8 mouse cellular contexts compared by ENCODE assay signal in genomic region chr10:127267318-127267717, GRCm38 (mm10). TPM values are rescaled to one million over a fixed set of nuclear protein-coding genes. Genes with fewer than 3 reads are reported as not detected.
DNase-seq lines count a peak whose midpoint lies in the region; ATAC-seq and TF ChIP-seq lines count a peak whose summit lies in the region.

No protein-coding gene starts in this region.

- no peak for TF ChIP-seq EP300 in MEL (IDR thresholded peaks at IDR 0.05; ENCODE audit: low read depth in 1 of 2, low read length in 2 of 2)

- TF ChIP-seq POLR2A in MEL (IDR thresholded peaks at IDR 0.05; ENCODE audit: control insufficient read depth in 1 of 2, insufficient read depth in 1 of 2, low read depth in 1 of 2, low read length in 2 of 2, poor library complexity in 1 of 2): no peak

- WGBS in heart, embryonic 10.5 days: 75% methylated on average over 5 of the region's 5 CpGs
- 67% methylated on average over 5 of the region's 5 CpGs for WGBS in hindbrain, embryonic 16.5 days
- 88% methylated on average over 5 of the region's 5 CpGs for WGBS in macrophage (ENCODE audit: missing documents)

- H3K4me1 ChIP-seq in heart, embryonic 10.5 days: peaks cover 32% of the 10 kb centered on the region
- peaks cover 0 to 12% of the 10 kb centered on the region in 2 experiments for H3K4me1 ChIP-seq in MEL (ENCODE audit: control insufficient read depth in 1 of 2, insufficient read depth in 2 of 2, low read length in 2 of 2)
- peaks cover 29% of the 10 kb centered on the region for H3K4me1 ChIP-seq in hindbrain, embryonic 16.5 days (ENCODE audit: control insufficient read depth, insufficient read depth, low read depth, low read length)

- peak overlapping the region; percentile 96 for H3K4me2 ChIP-seq in hindbrain, embryonic 16.5 days (ENCODE audit: low read length)

- H3K36me3 ChIP-seq in heart, embryonic 10.5 days: peaks cover 39% of the 10 kb centered on the region
- H3K36me3 ChIP-seq in MEL (ENCODE audit: control insufficient read depth in 1 of 2, insufficient read depth in 2 of 2, low read length in 2 of 2): peaks cover 5 to 12% of the 10 kb centered on the region in 2 experiments; a peak in 3 of 4 replicates
- H3K36me3 ChIP-seq in hindbrain, embryonic 16.5 days (ENCODE audit: control insufficient read depth, insufficient read depth, low read length): peaks cover 19% of the 10 kb centered on the region
- H3K36me3 ChIP-seq in macrophage (ENCODE audit: inconsistent target): peaks cover 43% of the 10 kb centered on the region

- ATAC-seq in hindbrain, embryonic 16.5 days: no peak
- ATAC-seq in megakaryocyte-erythroid progenitor cell, adult 5-6 weeks (replicated peaks; ENCODE audit: low FRiP score, low TSS enrichment, poor library complexity, severe bottlenecking): no peak

- H3K79me2 ChIP-seq in MEL (ENCODE audit: control insufficient read depth, insufficient read depth, low read length, poor library complexity) (peaks cover 20% of the 10 kb centered on the region), macrophage (ENCODE audit: inconsistent target) (peaks cover 55% of the 10 kb centered on the region)

- peaks cover 25% of the 10 kb centered on the region for H3K27me3 ChIP-seq in heart, embryonic 10.5 days (ENCODE audit: insufficient read depth, poor library complexity, severe bottlenecking)
- H3K27me3 ChIP-seq in MEL (ENCODE audit: control insufficient read depth in 1 of 2, insufficient read depth in 2 of 2, low read length in 2 of 2): no peaks in the 10 kb centered on the region
- no peaks in the 10 kb centered on the region for H3K27me3 ChIP-seq in hindbrain, embryonic 16.5 days (replicated peaks; ENCODE audit: control insufficient read depth, insufficient read depth, low read length)

- H3K9ac ChIP-seq in MEL (ENCODE audit: control insufficient read depth, low read depth, low read length, poor library complexity, severe bottlenecking): peak overlapping the region; percentile 95
- peak overlapping the region; percentile 95 for H3K9ac ChIP-seq in hindbrain, embryonic 16.5 days (ENCODE audit: low read depth, low read length)

- no peak for DNase-seq in heart, embryonic 10.5 days (ENCODE audit: low spot score)
- DNase-seq in heart, postnatal 36 days: no peak
- peak; percentile 14 for DNase-seq in MEL (ENCODE audit: low read depth, low spot score)
- no peak for DNase-seq in left cerebral cortex, postnatal 4 days
- no peak for DNase-seq in frontal cortex, postnatal 25 days (ENCODE audit: low spot score in 2 of 2)

- no peaks in the 10 kb centered on the region for H3K9me3 ChIP-seq in heart, embryonic 10.5 days
- no peaks in the 10 kb centered on the region for H3K9me3 ChIP-seq in MEL (replicated peaks; ENCODE audit: insufficient read depth, low read length)
- H3K9me3 ChIP-seq in hindbrain, embryonic 16.5 days (ENCODE audit: control insufficient read depth, low read length): no peaks in the 10 kb centered on the region

- intact Hi-C loops in heart, postnatal 36 days (cut with DNase I): loop anchor here (10.0 kb wide), 1 partner anchor 363 kb away; the partner anchor contains the start of gene Atp23
- intact Hi-C loops in left cerebral cortex, postnatal 4 days (cut with DNase I): no loop called here

- H3K27ac ChIP-seq in heart, embryonic 10.5 days: peak overlapping the region; percentile 99; the same call in 1 of the 2 replicates
- H3K27ac ChIP-seq in MEL (ENCODE audit: control insufficient read depth, low read depth, low read length) (no peak overlapping the region), macrophage (no peak overlapping the region; the same call in 1 of the 2 replicates)
- peak overlapping the region; percentile 89 for H3K27ac ChIP-seq in hindbrain, embryonic 16.5 days (ENCODE audit: low read depth, low read length)

- no peak for TF ChIP-seq RAD21 in MEL (IDR thresholded peaks at IDR 0.05; ENCODE audit: low read depth, low read length)

- peak overlapping the region; percentile 99 for H3K4me3 ChIP-seq in heart, embryonic 10.5 days
- H3K4me3 ChIP-seq in MEL (ENCODE audit: control insufficient read depth in 1 of 2, insufficient read depth in 1 of 2, low read depth in 2 of 2, low read length in 2 of 2) (peak overlapping the region; percentile 69 to 84), macrophage (ENCODE audit: inconsistent target) (peak overlapping the region; percentile 87)
- peak overlapping the region; percentile 90 for H3K4me3 ChIP-seq in hindbrain, embryonic 16.5 days (ENCODE audit: low read length)

- TF ChIP-seq CTCF in MEL (IDR thresholded peaks at IDR 0.05 in 2 of 3, conservative IDR thresholded peaks at IDR 0.05 in 1 of 3; ENCODE audit: control insufficient read depth in 1 of 3, insufficient read depth in 1 of 3, low read depth in 2 of 3, low read length in 3 of 3, poor library complexity in 1 of 3, severe bottlenecking in 1 of 3): no peak

RNA-seq across cellular contexts. Expression of gene Dctn2, which starts 1.1 kb away (rescaled TPM):
- polyA plus RNA-seq in heart, embryonic 10.5 days (2016; fragmentation: Nextera tagmentation; extraction: Ambion mirVana): 155 and 167 TPM in 2 replicates
- total RNA-seq in heart, postnatal 36 days (2021): 100 to 1,000 TPM; 144 to 154 TPM
- total RNA-seq in MEL (2012; rRNA removed): 223 and 240 TPM in 2 replicates
- 100 to 1,000 TPM in 1 of 2 experiments, not detected in 1; 297 TPM for polyA plus RNA-seq in MEL (2012; ENCODE audit: insufficient read depth in 1 of 2, insufficient read length in 2 of 2, low read depth in 1 of 2, low replicate concordance in 2 of 2, missing spikeins in 1 of 2)
- 355 and 358 TPM in 2 replicates for polyA plus RNA-seq in hindbrain, embryonic 16.5 days (2015; fragmentation: Nextera tagmentation; extraction: Ambion mirVana)
- 100 to 1,000 TPM; 145 to 323 (median 235) TPM for total RNA-seq in macrophage (2018; cell fraction: chromatin; rRNA removed)
- total RNA-seq in macrophage (2018; cell fraction: cytosol; rRNA removed): 100 to 1,000 TPM in 18 of 26 experiments, 10 to 100 TPM in 8; 85.0 to 130 (median 105) TPM
- 100 to 1,000 TPM in 25 of 26 experiments, 10 to 100 TPM in 1; 83.9 to 187 (median 136) TPM for total RNA-seq in macrophage (2018; cell fraction: nucleus; rRNA removed)
- 110 to 121 TPM (median 112 TPM) in 3 replicates for polyA plus RNA-seq in macrophage (2018)
- 100 and 123 TPM in 2 replicates for total RNA-seq in megakaryocyte-erythroid progenitor cell, adult 5-6 weeks (2014; fragmentation: Nextera tagmentation)
- total RNA-seq in megakaryocyte-erythroid progenitor cell, adult 5-6 weeks (2017): 106 and 124 TPM in 2 replicates
- 100 to 1,000 TPM; 298 to 302 TPM for total RNA-seq in left cerebral cortex, postnatal 4 days (2021)

RNA-seq across cellular contexts. Expression of gene Kif5a, which starts 4.2 kb away (rescaled TPM):
- 0.41 and 1.4 TPM in 2 replicates for polyA plus RNA-seq in heart, embryonic 10.5 days (2016; fragmentation: Nextera tagmentation; extraction: Ambion mirVana)
- under 1 TPM; 0.41 to 0.92 TPM for total RNA-seq in heart, postnatal 36 days (2021)
- 0.42 and 0.52 TPM in 2 replicates for total RNA-seq in MEL (2012; rRNA removed)
- polyA plus RNA-seq in MEL (2012; ENCODE audit: insufficient read depth in 1 of 2, insufficient read length in 2 of 2, low read depth in 1 of 2, low replicate concordance in 2 of 2, missing spikeins in 1 of 2): 1 to 10 TPM in 1 of 2 experiments, not detected in 1; 1.3 TPM
- polyA plus RNA-seq in hindbrain, embryonic 16.5 days (2015; fragmentation: Nextera tagmentation; extraction: Ambion mirVana): 115 and 130 TPM in 2 replicates
- total RNA-seq in macrophage (2018; cell fraction: chromatin; rRNA removed): 1 to 10 TPM; 1.1 to 8.4 (median 3.0) TPM
- total RNA-seq in macrophage (2018; cell fraction: cytosol; rRNA removed): under 1 TPM; 0.33 to 0.96 (median 0.56) TPM
- 1 to 10 TPM in 18 of 26 experiments, under 1 TPM in 8; 0.46 to 3.2 (median 1.5) TPM for total RNA-seq in macrophage (2018; cell fraction: nucleus; rRNA removed)
- 0.61 to 0.67 TPM (median 0.63 TPM) in 3 replicates for polyA plus RNA-seq in macrophage (2018)
- not detected in 2 replicates for total RNA-seq in megakaryocyte-erythroid progenitor cell, adult 5-6 weeks (2014; fragmentation: Nextera tagmentation)
- total RNA-seq in megakaryocyte-erythroid progenitor cell, adult 5-6 weeks (2017): 0.14 and 0.23 TPM in 2 replicates
- 100 to 1,000 TPM; 291 to 312 TPM for total RNA-seq in left cerebral cortex, postnatal 4 days (2021)

RNA-seq across cellular contexts. Expression of gene Mbd6, which starts 21.5 kb away (rescaled TPM):
- polyA plus RNA-seq in heart, embryonic 10.5 days (2016; fragmentation: Nextera tagmentation; extraction: Ambion mirVana): 11.3 and 16.9 TPM in 2 replicates
- 10 to 100 TPM; 22.0 to 24.2 TPM for total RNA-seq in heart, postnatal 36 days (2021)
- 4.2 and 5.0 TPM in 2 replicates for total RNA-seq in MEL (2012; rRNA removed)
- polyA plus RNA-seq in MEL (2012; ENCODE audit: insufficient read depth in 1 of 2, insufficient read length in 2 of 2, low read depth in 1 of 2, low replicate concordance in 2 of 2, missing spikeins in 1 of 2) (10 to 100 TPM in 1 of 2 experiments, not detected in 1; 44.8 TPM), macrophage (2018) (13.5 to 25.4 TPM (median 19.5 TPM) in 3 replicates)
- 11.2 and 11.5 TPM in 2 replicates for polyA plus RNA-seq in hindbrain, embryonic 16.5 days (2015; fragmentation: Nextera tagmentation; extraction: Ambion mirVana)
- total RNA-seq in macrophage (2018; cell fraction: chromatin; rRNA removed): 100 to 1,000 TPM in 25 of 26 experiments, 10 to 100 TPM in 1; 84.5 to 264 (median 195) TPM
- 10 to 100 TPM; 24.6 to 53.2 (median 34.6) TPM for total RNA-seq in macrophage (2018; cell fraction: cytosol; rRNA removed)
- 100 to 1,000 TPM in 24 of 26 experiments, 10 to 100 TPM in 2; 88.1 to 233 (median 149) TPM for total RNA-seq in macrophage (2018; cell fraction: nucleus; rRNA removed)
- total RNA-seq in megakaryocyte-erythroid progenitor cell, adult 5-6 weeks (2014; fragmentation: Nextera tagmentation): 42.8 and 72.8 TPM in 2 replicates
- total RNA-seq in megakaryocyte-erythroid progenitor cell, adult 5-6 weeks (2017): 2.7 and 3.8 TPM in 2 replicates
- total RNA-seq in left cerebral cortex, postnatal 4 days (2021): 10 to 100 TPM; 47.7 to 51.5 TPM

RNA-seq across cellular contexts. Expression of gene Mars, which starts 44.3 kb away (rescaled TPM):
- polyA plus RNA-seq in heart, embryonic 10.5 days (2016; fragmentation: Nextera tagmentation; extraction: Ambion mirVana): 119 and 140 TPM in 2 replicates
- total RNA-seq in heart, postnatal 36 days (2021): 10 to 100 TPM; 41.0 to 46.4 TPM
- total RNA-seq in MEL (2012; rRNA removed): 147 and 162 TPM in 2 replicates
- polyA plus RNA-seq in MEL (2012; ENCODE audit: insufficient read depth in 1 of 2, insufficient read length in 2 of 2, low read depth in 1 of 2, low replicate concordance in 2 of 2, missing spikeins in 1 of 2) (100 to 1,000 TPM in 1 of 2 experiments, not detected in 1; 195 TPM), macrophage (2018) (19.9 to 28.8 TPM (median 20.2 TPM) in 3 replicates)
- 108 and 113 TPM in 2 replicates for polyA plus RNA-seq in hindbrain, embryonic 16.5 days (2015; fragmentation: Nextera tagmentation; extraction: Ambion mirVana)
- total RNA-seq in macrophage (2018; cell fraction: chromatin; rRNA removed): 10 to 100 TPM in 24 of 26 experiments, 1 to 10 TPM in 2; 6.5 to 62.2 (median 30.8) TPM
- total RNA-seq in macrophage (2018; cell fraction: cytosol; rRNA removed): 10 to 100 TPM; 11.1 to 29.3 (median 22.8) TPM
- 10 to 100 TPM in 23 of 26 experiments, 1 to 10 TPM in 3; 7.3 to 42.5 (median 27.1) TPM for total RNA-seq in macrophage (2018; cell fraction: nucleus; rRNA removed)
- total RNA-seq in megakaryocyte-erythroid progenitor cell, adult 5-6 weeks (2014; fragmentation: Nextera tagmentation): 135 and 140 TPM in 2 replicates
- 213 and 264 TPM in 2 replicates for total RNA-seq in megakaryocyte-erythroid progenitor cell, adult 5-6 weeks (2017)
- 10 to 100 TPM; 65.3 to 65.5 TPM for total RNA-seq in left cerebral cortex, postnatal 4 days (2021)

RNA-seq across cellular contexts. Expression of gene Arhgap9, which starts 54.4 kb away (rescaled TPM):
- 0.87 and 3.1 TPM in 2 replicates for polyA plus RNA-seq in heart, embryonic 10.5 days (2016; fragmentation: Nextera tagmentation; extraction: Ambion mirVana)
- 1 to 10 TPM; 3.1 to 3.6 TPM for total RNA-seq in heart, postnatal 36 days (2021)
- 24.4 and 27.7 TPM in 2 replicates for total RNA-seq in MEL (2012; rRNA removed)
- polyA plus RNA-seq in MEL (2012; ENCODE audit: insufficient read depth in 1 of 2, insufficient read length in 2 of 2, low read depth in 1 of 2, low replicate concordance in 2 of 2, missing spikeins in 1 of 2): 10 to 100 TPM in 1 of 2 experiments, not detected in 1; 41.1 TPM
- 0.79 and 0.81 TPM in 2 replicates for polyA plus RNA-seq in hindbrain, embryonic 16.5 days (2015; fragmentation: Nextera tagmentation; extraction: Ambion mirVana)
- 100 to 1,000 TPM in 9 of 26 experiments, 10 to 100 TPM in 16, 1 to 10 TPM in 1; 7.6 to 191 (median 75.7) TPM for total RNA-seq in macrophage (2018; cell fraction: chromatin; rRNA removed)
- total RNA-seq in macrophage (2018; cell fraction: cytosol; rRNA removed): 100 to 1,000 TPM in 9 of 26 experiments, 10 to 100 TPM in 17; 57.0 to 121 (median 82.1) TPM
- 100 to 1,000 TPM in 4 of 26 experiments, 10 to 100 TPM in 22; 18.8 to 137 (median 66.9) TPM for total RNA-seq in macrophage (2018; cell fraction: nucleus; rRNA removed)
- polyA plus RNA-seq in macrophage (2018): 48.5 to 115 TPM (median 70.4 TPM) in 3 replicates
- 20.9 and 31.7 TPM in 2 replicates for total RNA-seq in megakaryocyte-erythroid progenitor cell, adult 5-6 weeks (2014; fragmentation: Nextera tagmentation)
- 10.5 and 10.8 TPM in 2 replicates for total RNA-seq in megakaryocyte-erythroid progenitor cell, adult 5-6 weeks (2017)
- total RNA-seq in left cerebral cortex, postnatal 4 days (2021): 1 to 10 TPM in 1 of 2 experiments, under 1 TPM in 1; 0.56 to 1.1 TPM

Comparison
In these comparisons a context has a peak if more than half of its experiments do, and no peak if none do; other contexts are left out.
1. H3K27ac ChIP-seq: peak in heart, embryonic 10.5 days (single experiment) and hindbrain, embryonic 16.5 days (single experiment); none in MEL (single experiment) and macrophage (single experiment).
2. RNA of gene Kif5a, which starts 4.2 kb away (total RNA-seq): 291 to 312 TPM in left cerebral cortex, postnatal 4 days; 0.41 to 0.92 TPM in heart, postnatal 36 days, 0.42 to 0.52 TPM in MEL and 0.14 to 0.23 TPM in megakaryocyte-erythroid progenitor cell, adult 5-6 weeks; every median in the first group is over 100 times any median in the second.
3. Peak in every context shown above with its lines, with median percentiles within 50 percentile points of each other: H3K4me3 ChIP-seq.